Mouse (Mus musculus): ENCODE measurements around the gene Rbpms2. TPM values are rescaled to one million over a fixed set of nuclear protein-coding genes. Genes with fewer than 3 reads are reported as not detected.

Gene Rbpms2
- polyA plus RNA-seq (2012; ENCODE audit: low replicate concordance) = 1.4 and 1.5 TPM in 2 replicates

DNA sequence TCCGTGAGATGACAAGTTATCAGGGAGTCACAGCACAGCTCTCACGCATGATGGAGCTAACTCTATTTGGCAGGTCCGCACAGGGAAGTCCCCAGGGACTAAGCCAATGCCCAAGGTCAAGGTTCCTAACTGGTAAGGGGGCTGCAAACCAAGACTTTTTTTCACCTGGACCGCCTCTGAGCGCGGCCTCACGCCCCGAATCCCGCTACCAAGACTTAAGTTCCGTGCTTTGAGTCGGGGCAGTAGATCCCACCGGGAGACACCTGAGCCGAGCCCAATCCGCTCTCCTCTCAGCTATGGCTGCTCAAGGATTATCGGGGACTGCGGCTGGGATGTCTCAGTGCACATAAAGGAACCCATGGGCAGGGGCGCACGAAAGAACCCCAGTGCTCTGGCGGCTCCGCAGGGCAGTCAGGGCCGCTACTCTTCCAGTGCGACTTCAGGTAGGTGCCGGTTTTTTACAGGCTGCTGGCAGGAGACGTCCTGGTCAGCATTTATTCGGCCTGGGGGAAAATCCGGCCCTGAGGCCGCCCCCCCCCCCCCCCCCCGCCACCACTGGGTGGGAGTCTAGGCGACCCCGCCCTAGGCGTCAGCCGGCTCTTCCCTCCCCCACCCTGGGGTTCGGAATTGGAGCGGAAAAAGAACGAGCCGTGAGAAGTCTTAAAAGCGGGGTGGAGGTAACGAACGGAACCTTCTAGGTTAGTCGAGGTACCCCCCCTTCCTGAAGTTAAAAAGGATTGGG, at the start of gene Rbpms2:
Gene Rbpms2, plus strand, starts transcription at position 624 of the 742 bp plus-strand sequence.

DNA sequence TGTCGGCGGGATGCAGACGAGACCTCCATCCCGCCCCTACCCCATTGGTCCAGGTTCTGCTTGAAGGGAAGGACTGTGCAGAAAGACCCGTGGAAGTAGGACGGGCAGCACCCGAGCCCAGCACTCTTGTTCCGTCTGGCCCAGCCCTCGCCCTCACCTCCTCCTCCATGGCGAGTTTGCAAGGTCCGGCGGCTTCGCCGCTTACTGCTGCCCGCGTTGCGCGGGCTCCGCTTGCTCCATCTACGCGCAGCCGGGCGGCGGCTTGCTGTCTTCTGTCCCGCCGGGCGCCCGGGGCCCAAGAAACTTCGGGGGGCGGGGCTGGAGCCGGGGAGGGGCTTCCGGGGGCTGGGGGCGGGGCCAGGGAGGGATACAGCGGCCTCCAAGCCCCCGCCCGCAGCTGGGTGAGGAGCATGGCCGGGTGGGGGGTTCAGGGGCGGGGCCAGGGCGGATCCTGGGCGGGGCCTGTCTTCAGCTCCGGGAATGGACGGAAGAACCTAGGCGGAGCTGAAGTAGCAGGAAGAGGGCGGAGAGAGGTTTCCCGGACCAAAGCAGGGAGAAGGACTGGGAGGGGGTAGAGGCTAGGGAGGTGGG, 49.6 kb upstream of the Rbpms2 start, which contains the start of gene Plekho2:
Gene Plekho2, minus strand, starts transcription at position 260 of the 591 bp plus-strand sequence.

DNA sequence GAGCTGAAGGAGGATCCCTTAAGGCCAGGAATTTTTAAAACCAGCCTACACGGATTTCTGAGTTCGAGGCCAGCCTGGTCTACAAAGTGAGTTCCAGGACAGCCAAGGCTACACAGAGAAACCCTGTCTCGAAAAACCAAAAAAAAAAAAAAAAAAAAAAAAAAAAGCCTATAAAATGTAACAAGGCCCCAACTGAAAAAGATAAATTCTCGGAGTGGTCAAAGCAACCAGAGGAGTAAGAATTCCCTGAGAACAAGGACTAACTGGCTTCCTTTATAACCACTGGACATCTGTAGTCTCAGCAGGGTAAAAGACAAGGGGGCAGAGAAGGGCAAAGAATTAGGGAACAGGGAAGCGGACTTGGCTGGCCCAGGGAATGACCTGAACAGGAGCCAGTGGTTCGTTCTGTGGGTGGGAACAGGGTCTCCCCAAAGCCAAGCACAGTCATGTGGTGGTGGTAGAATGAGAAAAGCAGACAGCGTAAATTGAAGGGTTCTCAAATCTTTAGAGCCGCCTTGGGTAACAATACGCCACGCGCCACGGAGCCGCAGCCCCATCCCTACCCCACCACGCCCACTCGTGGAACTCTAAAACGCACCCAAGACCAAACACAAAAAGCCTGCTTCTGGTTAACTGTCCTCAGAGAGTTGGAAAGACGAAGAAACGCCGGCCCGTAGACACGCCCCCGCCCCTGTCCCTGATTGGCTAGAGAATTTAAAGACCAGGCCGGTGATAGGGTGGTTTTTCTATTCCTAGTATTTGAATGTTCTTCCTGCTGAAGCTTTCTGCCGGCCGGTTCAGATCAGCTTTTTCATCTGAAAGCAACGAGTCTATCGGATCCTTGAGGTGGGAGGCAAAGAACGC, 42.8 kb upstream of the Rbpms2 start, which contains the start of gene Pif1:
Gene Pif1, plus strand, starts transcription at position 755 of the 864 bp plus-strand sequence.

DNA sequence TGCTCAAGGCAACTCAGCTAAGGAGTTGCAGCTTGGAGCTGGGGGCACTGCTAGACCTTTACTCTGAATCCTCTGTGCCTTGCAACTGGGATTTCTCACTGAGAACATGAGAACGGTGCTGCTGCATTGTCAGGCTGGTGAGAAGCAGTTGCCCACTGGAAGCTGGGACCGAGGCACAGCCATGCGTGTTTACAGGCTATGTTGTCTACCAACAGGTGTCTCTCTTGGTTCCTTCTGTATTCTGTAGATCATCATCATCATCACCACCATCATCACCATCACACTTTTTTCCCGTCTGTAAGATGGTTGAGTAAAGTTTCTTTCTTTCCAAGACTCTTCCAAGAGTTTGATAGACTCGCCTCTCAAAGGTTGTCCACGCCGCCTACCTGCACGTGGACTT, 38.3 kb downstream of the Rbpms2 start, which contains the start of gene Oaz2:
Gene Oaz2, plus strand, starts transcription at position 301 of the 400 bp plus-strand sequence.

Other genes with a start within 250 kb of the Rbpms2 start
- not detected in 2 replicates for gene Kbtbd13, start 238.0 kb upstream of the Rbpms2 start, polyA plus RNA-seq (2012; ENCODE audit: low replicate concordance)
- gene Rasl12, start 231.1 kb upstream of the Rbpms2 start, polyA plus RNA-seq (2012; ENCODE audit: low replicate concordance) = 0.09 and 0.17 TPM in 2 replicates
- not detected in 2 replicates for gene Slc51b, start 206.7 kb upstream of the Rbpms2 start, polyA plus RNA-seq (2012; ENCODE audit: low replicate concordance)
- gene Mtfmt, start 193.9 kb upstream of the Rbpms2 start, polyA plus RNA-seq (2012; ENCODE audit: low replicate concordance) = 8.4 and 8.5 TPM in 2 replicates
- gene Spg21, start 168.7 kb upstream of the Rbpms2 start, polyA plus RNA-seq (2012; ENCODE audit: low replicate concordance) = 20.5 and 26.1 TPM in 2 replicates
- gene Ankdd1a, start 109.5 kb upstream of the Rbpms2 start, polyA plus RNA-seq (2012; ENCODE audit: low replicate concordance) = not detected in 2 replicates
- 18.1 and 154 TPM in 2 replicates for gene Plekho2, start 49.6 kb upstream of the Rbpms2 start, polyA plus RNA-seq (2012; ENCODE audit: low replicate concordance)
- 22.7 and 39.3 TPM in 2 replicates for gene Pif1, start 42.5 kb upstream of the Rbpms2 start, polyA plus RNA-seq (2012; ENCODE audit: low replicate concordance)
- gene Oaz2, start 38.4 kb downstream of the Rbpms2 start, polyA plus RNA-seq (2012; ENCODE audit: low replicate concordance) = 79.3 and 108 TPM in 2 replicates
- gene Zfp609, start 197.9 kb downstream of the Rbpms2 start, polyA plus RNA-seq (2012; ENCODE audit: low replicate concordance) = 9.9 and 66.3 TPM in 2 replicates

All from leukemia stem cell, adult 10-12 weeks (primary cell).